Mouse (Mus musculus): ENCODE results near the gene Bdh1. TPM values are rescaled to one million over a fixed set of nuclear protein-coding genes. Genes with fewer than 3 reads are reported as not detected.

Gene Bdh1
- polyA plus RNA-seq, 1 experiment from 2014 or later: 47.8 TPM

DNA sequence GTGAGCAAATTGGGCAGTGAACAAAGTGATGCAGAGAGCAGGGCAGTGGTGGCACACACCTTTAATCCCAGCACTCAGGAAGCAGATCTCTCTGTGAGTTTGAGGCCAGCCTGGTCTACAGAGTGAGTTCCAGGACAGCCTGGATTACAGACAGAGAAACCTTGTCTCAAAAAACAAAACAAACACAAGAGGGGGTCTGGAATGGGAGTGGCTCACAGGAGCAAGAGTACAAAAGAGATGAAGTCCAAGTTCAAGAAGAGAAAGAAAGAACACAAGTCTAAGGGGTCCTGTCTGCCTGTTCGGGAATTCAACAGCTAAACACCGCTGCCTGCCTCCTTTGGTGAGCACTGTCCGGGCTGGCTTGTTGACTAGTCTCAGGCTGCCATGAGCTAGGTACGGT lies 13.1 kb downstream of the Bdh1 start:
- ATAC-seq (ENCODE audit: insufficient read depth, low FRiP score, low TSS enrichment): no peak
- 87% methylated on average over 4 of the region's 4 CpGs for WGBS
- Histone ChIP-seq H3K4me1 (ENCODE audit: control insufficient read depth, insufficient read depth, low read length) (no peaks in the 10 kb centered on the region), H3K4me2 (ENCODE audit: low read depth) (no peak overlapping the region), H3K9ac (ENCODE audit: low read length) (no peak overlapping the region), H3K9me3 (ENCODE audit: control insufficient read depth, low read length) (no peaks in the 10 kb centered on the region), H3K4me3 (ENCODE audit: low read depth, low read length) (no peak overlapping the region), H3K27ac (ENCODE audit: low read depth, low read length) (no peak overlapping the region), H3K27me3 (ENCODE audit: control insufficient read depth, insufficient read depth, low read length) (no peaks in the 10 kb centered on the region), H3K36me3 (ENCODE audit: control insufficient read depth, insufficient read depth, low read length) (0 out of 2 replicates have a peak, but pooled peaks cover 2% of the 10 kb centered on the region)
- DNase-seq (ENCODE audit: low spot score): no peak

DNA sequence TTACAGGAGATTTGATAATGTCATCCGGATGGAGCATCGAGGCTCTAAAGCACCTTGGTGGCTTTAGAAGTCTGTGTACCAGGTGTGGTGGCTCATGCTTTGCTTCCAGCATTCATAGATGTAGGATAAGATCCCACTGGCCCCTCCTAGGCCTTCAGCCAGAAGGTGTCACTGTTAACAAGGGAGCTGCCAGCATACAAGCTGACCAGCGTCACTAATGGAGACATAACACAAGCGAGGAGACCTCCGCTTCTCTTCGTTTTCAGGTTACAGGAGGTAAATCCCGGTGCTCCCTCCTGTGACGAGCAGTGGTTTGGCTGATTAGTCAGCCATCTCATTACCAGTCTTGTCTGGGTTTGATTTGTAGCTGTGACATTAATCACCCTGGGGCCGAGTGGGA lies 14.0 kb downstream of the Bdh1 start:
- no peak overlapping the region for H3K9ac ChIP-seq (ENCODE audit: low read length)
- no peaks in the 10 kb centered on the region for H3K27me3 ChIP-seq (ENCODE audit: control insufficient read depth, insufficient read depth, low read length)
- 0 out of 2 replicates have a peak, but pooled peaks cover 2% of the 10 kb centered on the region for H3K36me3 ChIP-seq (ENCODE audit: control insufficient read depth, insufficient read depth, low read length)
- no peak overlapping the region for H3K4me2 ChIP-seq (ENCODE audit: low read depth)
- no peak for DNase-seq (ENCODE audit: low spot score)
- no peak overlapping the region for H3K27ac ChIP-seq (ENCODE audit: low read depth, low read length)
- WGBS: 56% methylated on average over 9 of the region's 9 CpGs
- ATAC-seq (ENCODE audit: insufficient read depth, low FRiP score, low TSS enrichment): no peak
- H3K4me1 ChIP-seq (ENCODE audit: control insufficient read depth, insufficient read depth, low read length): no peaks in the 10 kb centered on the region
- H3K4me3 ChIP-seq (ENCODE audit: low read depth, low read length): no peak overlapping the region
- H3K9me3 ChIP-seq (ENCODE audit: control insufficient read depth, low read length): no peaks in the 10 kb centered on the region

DNA sequence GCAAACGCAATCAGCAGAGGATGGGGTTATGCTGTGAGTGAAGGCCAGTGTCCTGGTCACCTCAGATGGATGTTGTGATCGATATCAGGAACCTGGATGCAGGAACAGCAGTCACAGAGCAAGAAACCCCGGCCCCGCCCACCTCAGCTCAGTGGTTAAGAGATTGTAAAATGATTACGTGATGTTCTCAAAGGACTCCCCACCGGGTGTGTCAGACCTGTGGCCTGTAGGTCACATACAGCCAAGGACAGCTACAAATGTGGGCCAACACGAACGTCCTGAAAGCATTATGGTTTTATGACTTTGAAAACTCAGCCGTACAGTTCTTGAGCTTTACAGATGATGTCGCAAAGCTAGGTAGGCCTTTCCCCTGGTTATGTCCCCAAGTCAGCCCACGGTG lies 15.3 kb downstream of the Bdh1 start:
- 82% methylated on average over 11 of the region's 11 CpGs for WGBS
- ATAC-seq (ENCODE audit: insufficient read depth, low FRiP score, low TSS enrichment): no peak
- Histone ChIP-seq H3K9ac (ENCODE audit: low read length) (no peak overlapping the region), H3K4me1 (ENCODE audit: control insufficient read depth, insufficient read depth, low read length) (no peaks in the 10 kb centered on the region), H3K27me3 (ENCODE audit: control insufficient read depth, insufficient read depth, low read length) (no peaks in the 10 kb centered on the region), H3K27ac (ENCODE audit: low read depth, low read length) (no peak overlapping the region), H3K4me2 (ENCODE audit: low read depth) (no peak overlapping the region), H3K9me3 (ENCODE audit: control insufficient read depth, low read length) (no peaks in the 10 kb centered on the region), H3K36me3 (ENCODE audit: control insufficient read depth, insufficient read depth, low read length) (0 out of 2 replicates have a peak, but pooled peaks cover 2% of the 10 kb centered on the region), H3K4me3 (ENCODE audit: low read depth, low read length) (no peak overlapping the region)
- no peak for DNase-seq (ENCODE audit: low spot score)

DNA sequence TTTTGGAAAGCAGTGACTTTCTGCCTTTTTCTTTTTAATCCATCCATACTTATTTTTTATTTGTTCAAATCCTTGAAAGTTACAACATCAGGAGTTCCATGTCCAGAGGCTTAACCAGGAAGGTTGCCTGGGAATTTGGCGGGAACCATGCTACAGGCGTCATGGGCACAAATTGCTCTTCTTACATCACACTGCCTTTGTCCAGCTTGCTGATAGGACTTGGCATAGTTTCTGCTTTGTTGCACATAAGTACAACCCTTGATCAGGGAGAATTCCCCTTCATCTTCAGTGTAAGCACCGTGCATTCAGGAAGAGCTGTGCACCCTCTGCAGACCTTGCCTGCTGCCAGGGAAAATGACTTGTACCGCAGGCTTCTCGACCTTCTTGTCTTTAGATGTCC lies 17.4 kb downstream of the Bdh1 start:
- no peaks in the 10 kb centered on the region for H3K27me3 ChIP-seq (ENCODE audit: control insufficient read depth, insufficient read depth, low read length)
- H3K4me3 ChIP-seq (ENCODE audit: low read depth, low read length): no peak overlapping the region
- H3K27ac ChIP-seq (ENCODE audit: low read depth, low read length): no peak overlapping the region
- H3K9ac ChIP-seq (ENCODE audit: low read length): no peak overlapping the region
- no peaks in the 10 kb centered on the region for H3K9me3 ChIP-seq (ENCODE audit: control insufficient read depth, low read length)
- ATAC-seq (ENCODE audit: insufficient read depth, low FRiP score, low TSS enrichment): no peak
- no peak for DNase-seq (ENCODE audit: low spot score)
- no peak overlapping the region for H3K4me2 ChIP-seq (ENCODE audit: low read depth)
- no peaks in the 10 kb centered on the region for H3K4me1 ChIP-seq (ENCODE audit: control insufficient read depth, insufficient read depth, low read length)
- WGBS: 95% methylated on average over 5 of the region's 5 CpGs
- H3K36me3 ChIP-seq (ENCODE audit: control insufficient read depth, insufficient read depth, low read length): 0 out of 2 replicates have a peak, but pooled peaks cover 2% of the 10 kb centered on the region

DNA sequence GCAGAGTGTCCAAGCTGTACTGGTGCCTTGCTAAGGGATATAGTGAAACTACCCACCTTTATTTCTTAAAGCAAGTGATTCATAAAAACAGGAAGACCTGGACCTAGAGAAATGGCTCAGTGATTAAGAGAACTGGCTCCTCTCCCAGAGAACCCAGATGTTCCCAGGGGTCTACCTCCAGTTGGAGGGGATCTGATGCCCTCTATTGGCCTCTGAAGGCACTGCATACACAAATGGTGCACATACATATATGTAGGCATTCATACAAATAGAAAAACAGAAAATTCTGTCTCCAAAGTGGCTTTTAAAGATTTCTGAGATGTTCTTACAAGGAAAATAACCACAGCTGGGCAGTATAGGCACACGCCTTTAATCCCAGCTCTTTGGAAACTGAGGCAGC lies 18.0 kb downstream of the Bdh1 start:
- H3K9me3 ChIP-seq (ENCODE audit: control insufficient read depth, low read length): no peaks in the 10 kb centered on the region
- 0 out of 2 replicates have a peak, but pooled peaks cover 2% of the 10 kb centered on the region for H3K36me3 ChIP-seq (ENCODE audit: control insufficient read depth, insufficient read depth, low read length)
- no peaks in the 10 kb centered on the region for H3K27me3 ChIP-seq (ENCODE audit: control insufficient read depth, insufficient read depth, low read length)
- no peak overlapping the region for H3K4me2 ChIP-seq (ENCODE audit: low read depth)
- H3K4me1 ChIP-seq (ENCODE audit: control insufficient read depth, insufficient read depth, low read length): no peaks in the 10 kb centered on the region
- 86% methylated on average over 1 of the region's 1 CpGs for WGBS
- DNase-seq (ENCODE audit: low spot score): no peak
- H3K9ac ChIP-seq (ENCODE audit: low read length): no peak overlapping the region
- ATAC-seq (ENCODE audit: insufficient read depth, low FRiP score, low TSS enrichment): no peak
- H3K4me3 ChIP-seq (ENCODE audit: low read depth, low read length): no peak overlapping the region
- no peak overlapping the region for H3K27ac ChIP-seq (ENCODE audit: low read depth, low read length)

DNA sequence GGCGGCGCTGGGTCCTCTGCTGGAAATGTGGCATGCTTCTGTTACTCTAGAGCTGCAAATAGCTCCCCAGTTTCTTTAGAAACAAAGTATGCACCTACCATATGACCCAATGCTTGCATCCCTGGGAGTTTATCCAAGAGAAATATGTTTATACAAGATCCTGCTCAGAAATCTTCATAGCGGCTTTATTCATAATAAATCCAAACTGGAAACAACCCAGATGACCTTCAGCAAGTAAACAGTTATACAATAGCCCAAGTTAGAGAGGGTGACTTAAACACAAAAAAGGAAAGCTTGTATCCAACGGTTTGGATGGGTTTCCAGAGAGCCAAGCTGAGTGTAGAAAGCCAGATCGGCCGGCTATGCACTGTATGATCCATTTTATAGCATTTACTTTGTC lies 22.4 kb downstream of the Bdh1 start:
- ATAC-seq (ENCODE audit: insufficient read depth, low FRiP score, low TSS enrichment) (no peak), DNase-seq (ENCODE audit: low spot score) (no peak)
- no peaks in the 10 kb centered on the region for H3K9me3 ChIP-seq (ENCODE audit: control insufficient read depth, low read length)
- no peak overlapping the region for H3K27ac ChIP-seq (ENCODE audit: low read depth, low read length)
- no peaks in the 10 kb centered on the region for H3K4me1 ChIP-seq (ENCODE audit: control insufficient read depth, insufficient read depth, low read length)
- H3K9ac ChIP-seq (ENCODE audit: low read length): no peak overlapping the region
- no peaks in the 10 kb centered on the region for H3K27me3 ChIP-seq (ENCODE audit: control insufficient read depth, insufficient read depth, low read length)
- no peaks in the 10 kb centered on the region for H3K36me3 ChIP-seq (ENCODE audit: control insufficient read depth, insufficient read depth, low read length)
- no peak overlapping the region for H3K4me3 ChIP-seq (ENCODE audit: low read depth, low read length)
- 95% methylated on average over 6 of the region's 6 CpGs for WGBS
- H3K4me2 ChIP-seq (ENCODE audit: low read depth): no peak overlapping the region

DNA sequence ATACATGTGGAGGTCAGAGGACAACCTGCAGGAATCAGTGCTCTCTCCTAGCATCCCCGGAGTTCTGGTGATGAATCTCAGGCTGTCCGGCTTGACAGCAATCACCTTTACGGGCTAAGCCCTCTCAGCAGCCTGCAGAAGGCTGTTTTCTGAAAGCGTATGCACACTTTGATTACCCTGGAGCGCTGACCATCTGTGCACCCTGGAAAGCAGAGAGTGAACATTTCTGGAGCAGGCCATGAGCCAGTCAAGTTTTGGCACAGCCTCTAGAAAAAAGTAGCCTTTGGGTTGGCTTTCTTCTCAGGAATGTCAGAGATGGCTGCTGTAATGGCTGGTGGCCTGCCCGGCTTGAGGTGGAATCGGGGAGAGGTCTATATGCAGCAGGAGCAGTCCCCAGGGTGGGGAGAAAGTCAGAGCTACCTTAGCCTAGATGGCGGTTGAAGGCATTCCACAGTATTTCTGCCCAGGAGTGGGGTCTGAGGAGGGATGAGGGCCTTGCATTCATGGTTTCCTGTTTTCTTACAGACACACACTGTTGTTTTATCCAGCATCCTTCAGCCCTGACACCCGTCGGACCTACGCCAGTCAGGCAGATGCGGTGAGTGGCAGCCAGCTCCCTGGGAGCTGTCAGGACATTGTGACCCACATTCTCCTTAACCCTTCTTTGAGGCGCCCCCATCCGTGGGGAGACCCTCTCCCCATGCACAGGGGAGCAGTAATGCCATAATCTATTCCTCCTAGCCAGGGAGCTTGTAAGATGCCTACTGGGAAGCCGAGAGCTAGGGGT lies 24.2 kb downstream of the Bdh1 start:
- Histone ChIP-seq H3K27ac (ENCODE audit: low read depth, low read length) (no peak overlapping the region), H3K4me2 (ENCODE audit: low read depth) (no peak overlapping the region), H3K9me3 (ENCODE audit: control insufficient read depth, low read length) (no peaks in the 10 kb centered on the region), H3K27me3 (ENCODE audit: control insufficient read depth, insufficient read depth, low read length) (no peaks in the 10 kb centered on the region), H3K4me3 (ENCODE audit: low read depth, low read length) (no peak overlapping the region), H3K36me3 (ENCODE audit: control insufficient read depth, insufficient read depth, low read length) (no peaks in the 10 kb centered on the region), H3K4me1 (ENCODE audit: control insufficient read depth, insufficient read depth, low read length) (no peaks in the 10 kb centered on the region), H3K9ac (ENCODE audit: low read length) (no peak overlapping the region)
- no peak for DNase-seq (ENCODE audit: low spot score)
- WGBS: 82% methylated on average over 15 of the region's 15 CpGs
- no peak for ATAC-seq (ENCODE audit: insufficient read depth, low FRiP score, low TSS enrichment)

DNA sequence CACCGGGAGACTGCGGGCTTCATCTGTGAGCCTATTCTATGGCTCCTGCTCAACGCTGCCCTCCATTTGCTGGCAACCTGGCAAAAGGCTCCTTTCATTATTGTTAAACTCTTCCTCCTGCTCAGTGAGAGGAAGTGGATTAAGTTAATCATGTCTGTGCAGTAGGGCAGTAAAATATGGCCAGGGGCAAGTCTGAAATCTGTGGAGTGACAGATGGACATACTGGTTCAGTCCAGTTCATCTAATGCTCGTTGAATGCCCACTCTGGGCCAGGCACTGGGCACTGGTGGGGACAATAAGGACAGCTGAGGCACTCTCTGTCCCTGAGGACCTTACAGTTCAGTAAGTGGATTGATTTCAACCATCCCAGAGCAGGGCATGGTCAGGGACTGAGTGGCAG lies 27.9 kb downstream of the Bdh1 start:
- Histone ChIP-seq H3K9me3 (ENCODE audit: control insufficient read depth, low read length) (no peaks in the 10 kb centered on the region), H3K27me3 (ENCODE audit: control insufficient read depth, insufficient read depth, low read length) (no peaks in the 10 kb centered on the region), H3K36me3 (ENCODE audit: control insufficient read depth, insufficient read depth, low read length) (no peaks in the 10 kb centered on the region), H3K4me1 (ENCODE audit: control insufficient read depth, insufficient read depth, low read length) (no peaks in the 10 kb centered on the region), H3K4me2 (ENCODE audit: low read depth) (no peak overlapping the region), H3K4me3 (ENCODE audit: low read depth, low read length) (no peak overlapping the region), H3K9ac (ENCODE audit: low read length) (no peak overlapping the region), H3K27ac (ENCODE audit: low read depth, low read length) (no peak overlapping the region)
- no peak for ATAC-seq (ENCODE audit: insufficient read depth, low FRiP score, low TSS enrichment)
- WGBS: 88% methylated on average over 4 of the region's 4 CpGs
- no peak for DNase-seq (ENCODE audit: low spot score)

DNA sequence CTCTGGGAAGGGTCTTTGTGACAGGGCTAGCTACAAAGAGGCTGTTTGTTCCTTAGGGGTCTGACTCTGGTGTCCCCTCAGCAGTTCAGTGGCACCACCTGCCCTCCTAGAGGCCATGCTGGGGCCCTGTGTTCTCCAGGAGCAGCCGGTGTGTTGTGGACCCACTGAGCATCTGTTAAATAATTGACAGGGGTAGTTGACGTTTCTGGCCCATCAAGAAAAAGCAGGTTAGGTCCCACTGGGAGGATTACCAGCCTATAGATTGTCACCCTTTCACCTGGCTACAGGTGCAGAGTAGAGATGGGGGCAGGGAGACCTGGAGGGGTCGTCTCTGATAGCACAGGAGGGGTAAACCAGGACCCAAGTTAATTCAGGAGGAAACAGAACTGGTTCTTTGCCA lies 29.2 kb downstream of the Bdh1 start:
- H3K4me3 ChIP-seq (ENCODE audit: low read depth, low read length): no peak overlapping the region
- H3K4me2 ChIP-seq (ENCODE audit: low read depth): no peak overlapping the region
- no peaks in the 10 kb centered on the region for H3K27me3 ChIP-seq (ENCODE audit: control insufficient read depth, insufficient read depth, low read length)
- H3K9ac ChIP-seq (ENCODE audit: low read length): no peak overlapping the region
- ATAC-seq (ENCODE audit: insufficient read depth, low FRiP score, low TSS enrichment): no peak
- DNase-seq (ENCODE audit: low spot score): no peak
- no peaks in the 10 kb centered on the region for H3K4me1 ChIP-seq (ENCODE audit: control insufficient read depth, insufficient read depth, low read length)
- peaks cover 2% of the 10 kb centered on the region; the same call in 1 of the 2 replicates for H3K36me3 ChIP-seq (ENCODE audit: control insufficient read depth, insufficient read depth, low read length)
- 71% methylated on average over 3 of the region's 3 CpGs for WGBS
- H3K9me3 ChIP-seq (ENCODE audit: control insufficient read depth, low read length): no peaks in the 10 kb centered on the region
- H3K27ac ChIP-seq (ENCODE audit: low read depth, low read length): no peak overlapping the region
